9 mouse cellular contexts compared by ENCODE assay signal in the genomic region with DNA sequence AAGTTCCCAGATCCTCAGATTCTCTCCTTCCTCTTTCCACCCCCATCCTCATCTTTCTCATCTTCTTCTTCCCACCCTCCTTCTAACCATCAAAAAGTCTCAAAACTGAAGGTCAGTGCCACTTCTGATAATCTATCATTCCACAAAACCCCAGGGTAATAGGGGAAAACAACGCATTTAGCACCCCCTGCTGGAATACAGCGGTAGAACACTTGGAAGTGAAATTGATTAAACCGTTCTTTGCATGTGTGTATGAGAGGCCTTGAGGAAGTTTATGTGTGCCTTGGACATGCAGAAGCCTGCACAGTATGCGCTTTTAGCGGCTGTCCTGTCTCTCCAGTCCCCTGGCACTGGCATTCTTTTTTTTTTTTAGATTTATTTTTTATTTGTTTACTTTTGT. TPM values are rescaled to one million over a fixed set of nuclear protein-coding genes. Genes with fewer than 3 reads are reported as not detected.
DNase-seq lines count a peak whose midpoint lies in the region; ATAC-seq and TF ChIP-seq lines count a peak whose summit lies in the region.
"Had no signal": no experiment of that assay in that cellular context is flagged by ENCODE, and none has a peak within 500 bp of the region (broad histone marks: within the 10 kb centered on the region; RNA-seq: fewer than 3 reads in every experiment).

No protein-coding gene starts in this region.

- DNase-seq in heart, adult 8-10 months (ENCODE audit: low spot score), result peak; percentile 71
- DNase-seq in heart, embryonic 10.5 days (ENCODE audit: low spot score), result no peak
- peak; percentile 70 for DNase-seq in A20 (ENCODE audit: low read depth, low spot score)
- DNase-seq in NIH3T3 (ENCODE audit: low read depth), result peak; percentile 84
- DNase-seq in embryo, embryonic 10.5 days (ENCODE audit: low spot score), result peak; percentile 93
- peak; percentile 73 for DNase-seq in kidney, postnatal 4 days
- DNase-seq in midbrain, postnatal 0 days (ENCODE audit: low spot score), result peak; percentile 62
- DNase-seq in thymus, postnatal 25 days, result peak; percentile 57

- no peak overlapping the region for H3K27ac ChIP-seq in heart, embryonic 10.5 days
- no peak overlapping the region for H3K27ac ChIP-seq in midbrain, postnatal 0 days (ENCODE audit: low read depth, low read length)
- H3K27ac ChIP-seq: lung, embryonic 15.5 days had no signal

- H3K27me3 ChIP-seq in heart, embryonic 10.5 days (ENCODE audit: insufficient read depth, poor library complexity, severe bottlenecking), result peaks cover 53% of the 10 kb centered on the region
- H3K27me3 ChIP-seq in midbrain, postnatal 0 days (ENCODE audit: insufficient read depth, low read length), result peaks cover 26% of the 10 kb centered on the region

- no peaks in the 10 kb centered on the region for H3K9me3 ChIP-seq in heart, embryonic 10.5 days
- H3K9me3 ChIP-seq in midbrain, postnatal 0 days (ENCODE audit: low read length), result no peaks in the 10 kb centered on the region
- H3K9me3 ChIP-seq: lung, embryonic 15.5 days had no signal

- TF ChIP-seq CTCF in midbrain, postnatal 0 days (IDR thresholded peaks at IDR 0.05), result peak; percentile 88

- no peak overlapping the region for H3K4me3 ChIP-seq in heart, embryonic 10.5 days
- no peak overlapping the region for H3K4me3 ChIP-seq in midbrain, postnatal 0 days (ENCODE audit: low read depth, low read length)
- H3K4me3 ChIP-seq: lung, embryonic 15.5 days had no signal

- H3K36me3 ChIP-seq in heart, embryonic 10.5 days, result no peaks in the 10 kb centered on the region
- no peaks in the 10 kb centered on the region for H3K36me3 ChIP-seq in midbrain, postnatal 0 days (ENCODE audit: insufficient read depth, low read length)
- H3K36me3 ChIP-seq: lung, embryonic 15.5 days had no signal

- no peak overlapping the region for H3K9ac ChIP-seq in midbrain, postnatal 0 days (replicated peaks; ENCODE audit: low read length, poor library complexity, severe bottlenecking)
- H3K9ac ChIP-seq: lung, embryonic 15.5 days had no signal

- ATAC-seq in midbrain, postnatal 0 days (ENCODE audit: low FRiP score), result no peak

- H3K4me1 ChIP-seq in heart, embryonic 10.5 days, result peaks cover 13% of the 10 kb centered on the region
- no peaks in the 10 kb centered on the region; the same call in 1 of the 2 replicates for H3K4me1 ChIP-seq in midbrain, postnatal 0 days (ENCODE audit: insufficient read depth, low read length)

- H3K4me2 ChIP-seq in midbrain, postnatal 0 days (ENCODE audit: low read depth, low read length, poor library complexity, severe bottlenecking), result no peak overlapping the region
- H3K4me2 ChIP-seq: lung, embryonic 15.5 days had no signal

- WGBS in heart, embryonic 10.5 days, result 3% methylated on average over 5 of the region's 5 CpGs
- WGBS in midbrain, postnatal 0 days, result 3% methylated on average over 5 of the region's 5 CpGs

RNA-seq across cellular contexts. Expression of a gene that starts 4.8 kb away (rescaled TPM):
- total RNA-seq in heart, adult 8-10 months (2022), result under 1 TPM; 0.14 to 0.30 (median 0.22) TPM
- polyA plus RNA-seq in heart, embryonic 10.5 days (2016; fragmentation: Nextera tagmentation; extraction: Ambion mirVana), result 0.25 and 1.3 TPM in 2 replicates
- 0.14 and 0.16 TPM in 2 replicates for total RNA-seq in midbrain, postnatal 0 days (2014; rRNA removed)
- polyA plus RNA-seq in midbrain, postnatal 0 days (2015; fragmentation: Nextera tagmentation; extraction: Ambion mirVana), result 0.09 and 0.11 TPM in 2 replicates

RNA-seq across cellular contexts. Expression of a gene that starts 15.7 kb away (rescaled TPM):
- total RNA-seq in heart, adult 8-10 months (2022), result 10 to 100 TPM; 12.7 to 15.5 (median 14.9) TPM
- polyA plus RNA-seq in heart, embryonic 10.5 days (2016; fragmentation: Nextera tagmentation; extraction: Ambion mirVana), result 40.8 and 44.6 TPM in 2 replicates
- 35.2 and 41.1 TPM in 2 replicates for total RNA-seq in midbrain, postnatal 0 days (2014; rRNA removed)
- 42.4 and 44.4 TPM in 2 replicates for polyA plus RNA-seq in midbrain, postnatal 0 days (2015; fragmentation: Nextera tagmentation; extraction: Ambion mirVana)

RNA-seq across cellular contexts. Expression of a gene that starts 32.9 kb away (rescaled TPM):
- total RNA-seq in heart, adult 8-10 months (2022), result not detected
- 3.0 TPM in 1 of 2 replicates, not detected in the other for polyA plus RNA-seq in heart, embryonic 10.5 days (2016; fragmentation: Nextera tagmentation; extraction: Ambion mirVana)
- total RNA-seq in midbrain, postnatal 0 days (2014; rRNA removed), result not detected in 2 replicates
- not detected in 2 replicates for polyA plus RNA-seq in midbrain, postnatal 0 days (2015; fragmentation: Nextera tagmentation; extraction: Ambion mirVana)
- polyA plus RNA-seq: lung, embryonic 15.5 days had no signal

RNA-seq across cellular contexts. Expression of a gene that starts 39.4 kb away (rescaled TPM):
- not detected for total RNA-seq in heart, adult 8-10 months (2022)
- not detected in 2 replicates for polyA plus RNA-seq in heart, embryonic 10.5 days (2016; fragmentation: Nextera tagmentation; extraction: Ambion mirVana)
- total RNA-seq in midbrain, postnatal 0 days (2014; rRNA removed), result not detected in 2 replicates
- not detected in 2 replicates for polyA plus RNA-seq in midbrain, postnatal 0 days (2015; fragmentation: Nextera tagmentation; extraction: Ambion mirVana)
- polyA plus RNA-seq: lung, embryonic 15.5 days had no signal

RNA-seq across cellular contexts. Expression of a gene that starts 44.6 kb away (rescaled TPM):
- total RNA-seq in heart, adult 8-10 months (2022), result 10 to 100 TPM; 45.4 to 51.9 (median 48.8) TPM
- 90.9 and 108 TPM in 2 replicates for polyA plus RNA-seq in heart, embryonic 10.5 days (2016; fragmentation: Nextera tagmentation; extraction: Ambion mirVana)
- total RNA-seq in midbrain, postnatal 0 days (2014; rRNA removed), result 77.7 and 86.2 TPM in 2 replicates
- polyA plus RNA-seq in midbrain, postnatal 0 days (2015; fragmentation: Nextera tagmentation; extraction: Ambion mirVana), result 130 and 147 TPM in 2 replicates
